Mouse (Mus musculus) intestine, postnatal 0 days (tissue): Measurements from ENCODE around the gene Slc8a1. TPM values are rescaled to one million over a fixed set of nuclear protein-coding genes. Genes with fewer than 3 reads are reported as not detected.

Source experiments
- ATAC-seq: fragments of 200-750 bp; cut with Nextera tagmentation; 2 replicates; pipeline ENCODE4 v1.8.0; 2017; ENCODE audit warnings: mild to moderate bottlenecking, moderate TSS enrichment, moderate library complexity
- H3K27ac ChIP-seq: fragments of 300-500 bp; sonication (generic); 2 replicates; pipeline ENCODE4 v1.5.1; 2014; ENCODE audit warnings: mild to moderate bottlenecking, low read depth, low read length, moderate library complexity
- H3K27me3 ChIP-seq: fragments of 300-500 bp; sonication (generic); replicated peaks from 2 replicates; pipeline ENCODE4 v1.6.1; 2014; ENCODE audit warnings: low read length, mixed read lengths; ENCODE audit not compliant: control insufficient read depth, insufficient read depth
- H3K36me3 ChIP-seq: fragments of 300-500 bp; sonication (generic); 2 replicates; pipeline ENCODE4 v1.6.1; 2014; ENCODE audit warnings: mild to moderate bottlenecking, moderate library complexity; ENCODE audit not compliant: control insufficient read depth, insufficient read depth
- H3K4me1 ChIP-seq: fragments of 300-500 bp; sonication (generic); replicated peaks from 2 replicates; pipeline ENCODE4 v1.6.1; 2014; ENCODE audit warnings: antibody characterized with exemption, low read length, mixed read lengths; ENCODE audit not compliant: control insufficient read depth, insufficient read depth
- H3K4me2 ChIP-seq: fragments of 300-500 bp; sonication (generic); replicated peaks from 2 replicates; pipeline ENCODE4 v1.6.1; 2014; ENCODE audit warnings: low read depth, mild to moderate bottlenecking, moderate library complexity
- H3K4me3 ChIP-seq: fragments of 300-500 bp; sonication (generic); 2 replicates; pipeline ENCODE4 v1.5.1; 2014; ENCODE audit warnings: low read depth, low read length
- H3K9ac ChIP-seq: fragments of 300-500 bp; sonication (generic); 2 replicates; pipeline ENCODE4 v1.6.1; 2014; ENCODE audit warnings: mild to moderate bottlenecking, low read depth, low read length
- H3K9me3 ChIP-seq: fragments of 300-500 bp; sonication (generic); 2 replicates; pipeline ENCODE4 v1.6.1; 2016; ENCODE audit warnings: mixed run types; ENCODE audit not compliant: control insufficient read depth
- CTCF ChIP-seq: sonication (generic); IDR thresholded peaks from 2 replicates; pipeline ENCODE4 v1.5.1; 2016; ENCODE audit warnings: low read depth, mild to moderate bottlenecking, control low read depth, antibody characterized with exemption, moderate library complexity
- WGBS: fragments of 180-500 bp; shearing (Covaris S2); extraction: QIAGEN DNeasy Blood & Tissue Kit; methylation state at CpG from one replicate; pipeline ENCODE4 v1.1.7; 2014; 5-methylcytosine and 5-hydroxymethylcytosine counted together
- polyA plus RNA-seq: library from polyadenylated mRNA; unstranded; fragments of >200 nt; fragmentation: Nextera tagmentation; extraction: Ambion mirVana; gene quantifications from 2 replicates; pipeline ENCODE4 v1.2.1, GENCODE M21; 2015

The Slc8a1 gene
- polyA plus RNA-seq, 1 experiment from 2014 or later = 2.9 TPM

GRCm38 (mm10) chr17:81377757-81378299 lies 360.3 kb downstream of the Slc8a1 start:
- Histone ChIP-seq H3K4me2 (no peak overlapping the region), H3K27ac (no peak overlapping the region), H3K4me1 (no peaks in the 10 kb centered on the region), H3K9ac (no peak overlapping the region), H3K27me3 (no peaks in the 10 kb centered on the region), H3K9me3 (no peaks in the 10 kb centered on the region), H3K36me3 (no peaks in the 10 kb centered on the region), H3K4me3 (no peak overlapping the region)
- no peak for ATAC-seq
- WGBS = 64% methylated on average over 5 of the region's 5 CpGs
- no peak for TF ChIP-seq CTCF

DNA sequence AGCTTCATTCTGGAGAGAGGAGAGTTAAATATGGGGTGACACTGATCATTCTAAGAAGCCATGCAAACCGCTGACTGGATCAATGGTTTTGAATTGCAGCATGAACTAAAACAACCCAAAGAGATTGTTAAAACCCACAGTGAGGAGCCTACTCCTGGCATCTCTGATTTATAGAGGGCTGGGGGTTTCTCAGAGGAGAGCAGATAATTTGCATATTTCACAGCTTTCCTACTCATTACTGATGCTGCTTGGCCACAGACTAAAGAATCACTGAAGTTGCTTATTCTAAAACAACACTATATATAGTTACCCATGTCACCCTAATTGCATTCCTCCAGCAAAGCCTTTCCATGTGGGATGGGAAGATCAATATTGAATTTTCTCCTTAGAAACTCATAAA lies 361.0 kb downstream of the Slc8a1 start:
- Histone ChIP-seq H3K4me1 (no peaks in the 10 kb centered on the region), H3K4me3 (no peak overlapping the region), H3K27me3 (no peaks in the 10 kb centered on the region), H3K9me3 (no peaks in the 10 kb centered on the region), H3K27ac (no peak overlapping the region), H3K9ac (no peak overlapping the region), H3K4me2 (no peak overlapping the region), H3K36me3 (no peaks in the 10 kb centered on the region)
- no peak for ATAC-seq
- no peak for TF ChIP-seq CTCF
- WGBS = 69% methylated on average over 1 of the region's 1 CpGs

GRCm38 (mm10) chr17:81375901-81376300 lies 362.3 kb downstream of the Slc8a1 start:
- no peaks in the 10 kb centered on the region for H3K36me3 ChIP-seq
- H3K4me3 ChIP-seq = no peak overlapping the region
- H3K9ac ChIP-seq = no peak overlapping the region
- TF ChIP-seq CTCF = no peak
- WGBS = 83% methylated on average over 6 of the region's 6 CpGs
- H3K27me3 ChIP-seq = no peaks in the 10 kb centered on the region
- H3K4me2 ChIP-seq = no peak overlapping the region
- H3K4me1 ChIP-seq = no peaks in the 10 kb centered on the region
- H3K27ac ChIP-seq = no peak overlapping the region
- H3K9me3 ChIP-seq = no peaks in the 10 kb centered on the region
- ATAC-seq = no peak

GRCm38 (mm10) chr17:81369036-81369435 lies 369.1 kb downstream of the Slc8a1 start:
- Histone ChIP-seq H3K4me1 (no peaks in the 10 kb centered on the region), H3K4me3 (no peak overlapping the region), H3K27ac (no peak overlapping the region), H3K9ac (no peak overlapping the region), H3K4me2 (no peak overlapping the region), H3K27me3 (no peaks in the 10 kb centered on the region), H3K9me3 (no peaks in the 10 kb centered on the region), H3K36me3 (no peaks in the 10 kb centered on the region)
- 59% methylated on average over 2 of the region's 2 CpGs for WGBS
- no peak for ATAC-seq
- TF ChIP-seq CTCF = no peak

DNA sequence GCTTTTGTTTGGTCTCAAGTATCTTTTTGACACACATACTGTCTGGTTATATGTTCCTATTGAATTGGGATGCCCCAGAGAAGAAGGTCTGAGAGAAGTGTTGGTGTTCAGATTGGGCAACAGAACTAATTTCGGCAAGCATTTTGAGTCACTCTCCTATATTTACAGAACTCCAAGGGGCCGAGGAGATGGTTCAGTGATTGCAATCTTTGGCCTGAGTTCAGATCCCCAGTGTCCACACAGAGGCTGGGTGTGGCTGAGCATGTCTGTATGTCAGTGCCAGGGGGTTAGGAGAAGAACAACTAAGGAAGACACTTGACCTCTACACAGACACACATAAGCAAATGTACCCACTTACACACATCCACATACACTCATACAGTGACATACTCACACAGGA lies 369.7 kb downstream of the Slc8a1 start:
- Histone ChIP-seq H3K9me3 (no peaks in the 10 kb centered on the region), H3K4me2 (no peak overlapping the region), H3K4me1 (no peaks in the 10 kb centered on the region), H3K9ac (no peak overlapping the region), H3K36me3 (no peaks in the 10 kb centered on the region), H3K4me3 (no peak overlapping the region), H3K27ac (no peak overlapping the region), H3K27me3 (no peaks in the 10 kb centered on the region)
- TF ChIP-seq CTCF = no peak
- 63% methylated on average over 2 of the region's 2 CpGs for WGBS
- no peak for ATAC-seq

- H3K4me3 ChIP-seq = no peak overlapping the region
- 97% methylated on average over 2 of the region's 2 CpGs for WGBS
- H3K9ac ChIP-seq = no peak overlapping the region
- no peaks in the 10 kb centered on the region for H3K9me3 ChIP-seq
- no peak overlapping the region for H3K27ac ChIP-seq
- H3K27me3 ChIP-seq = no peaks in the 10 kb centered on the region
- TF ChIP-seq CTCF = no peak
- no peak overlapping the region for H3K4me2 ChIP-seq
- H3K36me3 ChIP-seq = no peaks in the 10 kb centered on the region
- no peaks in the 10 kb centered on the region for H3K4me1 ChIP-seq
- no peak for ATAC-seq
Measured at GRCm38 (mm10) chr17:81363368-81363767, 374.8 kb downstream of the Slc8a1 start.

- TF ChIP-seq CTCF = no peak
- Histone ChIP-seq H3K4me1 (no peaks in the 10 kb centered on the region), H3K4me2 (no peak overlapping the region), H3K36me3 (no peaks in the 10 kb centered on the region), H3K27me3 (no peaks in the 10 kb centered on the region), H3K4me3 (no peak overlapping the region), H3K27ac (no peak overlapping the region), H3K9me3 (0 out of 2 replicates have a peak, but pooled peaks cover 3% of the 10 kb centered on the region), H3K9ac (no peak overlapping the region)
- no peak for ATAC-seq
- 78% methylated on average over 2 of the region's 2 CpGs for WGBS
Measured at GRCm38 (mm10) chr17:81360571-81360970, 377.6 kb downstream of the Slc8a1 start.
